Mouse (Mus musculus) embryonic facial prominence, embryonic 11.5 days (tissue): ENCODE results near the gene Tfap2c. TPM values are rescaled to one million over a fixed set of nuclear protein-coding genes. Genes with fewer than 3 reads are reported as not detected.

ENCODE experiments used
- ATAC-seq: fragments of 200-750 bp; cut with Nextera tagmentation; replicated peaks from 2 replicates; pipeline ENCODE4 v1.8.0; 2017; ENCODE audit warnings: low read depth; ENCODE audit not compliant: insufficient number of reproducible peaks, low FRiP score, low TSS enrichment
- DNase-seq: peaks from one replicate; pipeline ENCODE4 v3.0.0-alpha.2; 2015; ENCODE audit warnings: low spot score
- H3K27ac ChIP-seq: fragments of 300-500 bp; sonication (generic); replicated peaks from 2 replicates; pipeline ENCODE4 v1.5.1; 2014; ENCODE audit warnings: mild to moderate bottlenecking, low read depth, low read length, control low read depth
- H3K27me3 ChIP-seq: fragments of 300-500 bp; sonication (generic); 2 replicates; pipeline ENCODE4 v1.6.1; 2014; ENCODE audit warnings: mild to moderate bottlenecking, low read length, moderate library complexity, mixed read lengths; ENCODE audit not compliant: control insufficient read depth, insufficient read depth
- H3K36me3 ChIP-seq: fragments of 300-500 bp; sonication (generic); replicated peaks from 2 replicates; pipeline ENCODE4 v1.6.1; 2014; ENCODE audit warnings: low read depth, mild to moderate bottlenecking, low read length, moderate library complexity, mixed read lengths; ENCODE audit not compliant: control insufficient read depth, insufficient read depth
- H3K4me1 ChIP-seq: fragments of 300-500 bp; sonication (generic); 2 replicates; pipeline ENCODE4 v1.6.1; 2014; ENCODE audit warnings: low read length, mixed read lengths; ENCODE audit not compliant: control insufficient read depth, insufficient read depth
- H3K4me2 ChIP-seq: fragments of 300-500 bp; sonication (generic); 2 replicates; pipeline ENCODE4 v1.6.1; 2014; ENCODE audit warnings: low read depth, mild to moderate bottlenecking, control low read depth, low read length, moderate library complexity
- H3K4me3 ChIP-seq: fragments of 300-500 bp; sonication (generic); 2 replicates; pipeline ENCODE4 v1.5.1; 2014; ENCODE audit warnings: low read depth, low read length, control low read depth
- H3K9ac ChIP-seq: fragments of 300-500 bp; sonication (generic); replicated peaks from 2 replicates; pipeline ENCODE4 v1.6.1; 2014; ENCODE audit warnings: mild to moderate bottlenecking, control low read depth, low read length
- H3K9me3 ChIP-seq: fragments of 300-500 bp; sonication (generic); replicated peaks from 2 replicates; pipeline ENCODE4 v1.6.1; 2016; ENCODE audit warnings: mild to moderate bottlenecking, low read length, inconsistent platforms, mixed read lengths; ENCODE audit not compliant: control insufficient read depth
- WGBS: fragments of 180-500 bp; shearing (Covaris S2); extraction: QIAGEN DNeasy Blood & Tissue Kit; methylation state at CpG from one replicate; pipeline ENCODE4 v1.1.7; 2014; 5-methylcytosine and 5-hydroxymethylcytosine counted together
- polyA plus RNA-seq: library from polyadenylated mRNA; unstranded; fragments of >200 nt; fragmentation: Nextera tagmentation; extraction: Ambion mirVana; gene quantifications from 2 replicates; pipeline ENCODE4 v1.2.1, GENCODE M21; 2014

The Tfap2c gene
- polyA plus RNA-seq, 1 experiment from 2014 or later = 16.5 TPM

GRCm38 (mm10) chr2:172516407-172516992 is 32.9 kb upstream of the Tfap2c start:
- no peak overlapping the region for H3K27ac ChIP-seq

GRCm38 (mm10) chr2:172520616-172521371 is 28.6 kb upstream of the Tfap2c start:
- WGBS = 88% methylated on average over 9 of the region's 9 CpGs
- H3K9me3 ChIP-seq = no peaks in the 10 kb centered on the region; the same call in 1 of the 2 replicates
- H3K27me3 ChIP-seq = no peaks in the 10 kb centered on the region
- no peak for DNase-seq
- ATAC-seq = no peak
- no peaks in the 10 kb centered on the region for H3K4me1 ChIP-seq
- H3K9ac ChIP-seq = no peak overlapping the region
- no peak overlapping the region for H3K27ac ChIP-seq
- H3K4me3 ChIP-seq = no peak overlapping the region
- H3K4me2 ChIP-seq = no peak overlapping the region
- no peaks in the 10 kb centered on the region for H3K36me3 ChIP-seq

More at GRCm38 (mm10) chr2:172516407-172516992, 32.9 kb upstream of the Tfap2c start:
- Histone ChIP-seq H3K4me2 (no peak overlapping the region), H3K4me1 (no peaks in the 10 kb centered on the region), H3K4me3 (no peak overlapping the region), H3K9ac (no peak overlapping the region), H3K27me3 (no peaks in the 10 kb centered on the region), H3K9me3 (no peaks in the 10 kb centered on the region; the same call in 1 of the 2 replicates), H3K36me3 (no peaks in the 10 kb centered on the region)
- WGBS = 24% methylated on average over 11 of the region's 11 CpGs
- DNase-seq (no peak), ATAC-seq (no peak)

- Histone ChIP-seq H3K27ac (no peak overlapping the region), H3K9ac (no peak overlapping the region), H3K27me3 (no peaks in the 10 kb centered on the region), H3K4me3 (no peak overlapping the region), H3K9me3 (no peaks in the 10 kb centered on the region; the same call in 1 of the 2 replicates), H3K4me2 (no peak overlapping the region), H3K36me3 (no peaks in the 10 kb centered on the region), H3K4me1 (no peaks in the 10 kb centered on the region)
- ATAC-seq (no peak), DNase-seq (no peak)
- WGBS = 82% methylated on average over 11 of the region's 12 CpGs
Observed at GRCm38 (mm10) chr2:172522528-172522927, 26.9 kb upstream of the Tfap2c start.

GRCm38 (mm10) chr2:172527175-172527574 is 22.2 kb upstream of the Tfap2c start:
- no peak overlapping the region for H3K4me3 ChIP-seq
- no peak overlapping the region for H3K27ac ChIP-seq
- no peak for ATAC-seq
- no peak for DNase-seq
- H3K4me1 ChIP-seq = no peaks in the 10 kb centered on the region
- 87% methylated on average over 8 of the region's 8 CpGs for WGBS
- no peak overlapping the region for H3K9ac ChIP-seq
- H3K36me3 ChIP-seq = no peaks in the 10 kb centered on the region
- H3K27me3 ChIP-seq = no peaks in the 10 kb centered on the region
- H3K9me3 ChIP-seq = no peaks in the 10 kb centered on the region
- H3K4me2 ChIP-seq = no peak overlapping the region

- WGBS = 29% methylated on average over 4 of the region's 4 CpGs
- Histone ChIP-seq H3K27me3 (peaks cover 43% of the 10 kb centered on the region), H3K4me2 (no peak overlapping the region)
Observed at GRCm38 (mm10) chr2:172543987-172544386, 5.4 kb upstream of the Tfap2c start.

GRCm38 (mm10) chr2:172544601-172545127 is 4.7 kb upstream of the Tfap2c start:
- peaks cover 49% of the 10 kb centered on the region for H3K27me3 ChIP-seq
- H3K27ac ChIP-seq = no peak overlapping the region
- no peak overlapping the region for H3K9ac ChIP-seq
- peaks cover 5% of the 10 kb centered on the region for H3K4me1 ChIP-seq
- H3K4me2 ChIP-seq = no peak overlapping the region
- DNase-seq (no peak), ATAC-seq (no peak)
- no peak overlapping the region for H3K4me3 ChIP-seq
- WGBS = 10% methylated on average over 6 of the region's 6 CpGs
- H3K9me3 ChIP-seq = no peaks in the 10 kb centered on the region
- H3K36me3 ChIP-seq = no peaks in the 10 kb centered on the region

More at GRCm38 (mm10) chr2:172543987-172544386, 5.4 kb upstream of the Tfap2c start:
- Histone ChIP-seq H3K36me3 (no peaks in the 10 kb centered on the region), H3K9me3 (no peaks in the 10 kb centered on the region), H3K4me1 (peaks cover 3% of the 10 kb centered on the region), H3K27ac (no peak overlapping the region), H3K4me3 (no peak overlapping the region), H3K9ac (no peak overlapping the region)
- DNase-seq (no peak), ATAC-seq (no peak)

GRCm38 (mm10) chr2:172545592-172546235 is 3.7 kb upstream of the Tfap2c start:
- DNase-seq = peak; percentile 15
- peaks cover 5% of the 10 kb centered on the region for H3K4me1 ChIP-seq

More at GRCm38 (mm10) chr2:172545592-172546235, 3.7 kb upstream of the Tfap2c start:
- no peak overlapping the region; the same call in 1 of the 2 replicates for H3K4me3 ChIP-seq
- no peaks in the 10 kb centered on the region for H3K9me3 ChIP-seq
- H3K9ac ChIP-seq = no peak overlapping the region
- no peak overlapping the region for H3K27ac ChIP-seq
- H3K36me3 ChIP-seq = no peaks in the 10 kb centered on the region
- 2% methylated on average over 35 of the region's 35 CpGs for WGBS
- H3K4me2 ChIP-seq = no peak overlapping the region
- H3K27me3 ChIP-seq = peaks cover 59% of the 10 kb centered on the region
- ATAC-seq = no peak
